Mouse (Mus musculus) kidney, postnatal 0 days (tissue): Measurements from ENCODE around the gene Cdk9. TPM values are rescaled to one million over a fixed set of nuclear protein-coding genes. Genes with fewer than 3 reads are reported as not detected.
A peak's percentile ranks its signal among the peaks of the same experiment; 100 is the strongest.

Experiments used
- ATAC-seq: fragments of 200-750 bp; cut with Nextera tagmentation; replicated peaks from 2 replicates; pipeline ENCODE4 v1.8.0; 2017; ENCODE audit warnings: low read depth, moderate number of reproducible peaks, moderate TSS enrichment, moderate library complexity; ENCODE audit not compliant: low FRiP score
- DNase-seq: peaks from one replicate; pipeline ENCODE4 v3.0.0-alpha.2; 2016; ENCODE audit warnings: low spot score
- H3K27ac ChIP-seq: fragments of 300-500 bp; sonication (generic); 2 replicates; pipeline ENCODE4 v1.5.1; 2014; ENCODE audit warnings: mild to moderate bottlenecking
- H3K27me3 ChIP-seq: fragments of 300-500 bp; sonication (generic); 2 replicates; pipeline ENCODE4 v1.6.1; 2014; ENCODE audit warnings: low read length, mixed read lengths; ENCODE audit not compliant: insufficient read depth
- H3K36me3 ChIP-seq: fragments of 300-500 bp; sonication (generic); 2 replicates; pipeline ENCODE4 v1.6.1; 2014; ENCODE audit warnings: low read length, mixed read lengths; ENCODE audit not compliant: insufficient read depth
- H3K4me1 ChIP-seq: fragments of 300-500 bp; sonication (generic); replicated peaks from 2 replicates; pipeline ENCODE4 v1.6.1; 2014; ENCODE audit warnings: antibody characterized with exemption, low read length, mixed read lengths; ENCODE audit not compliant: insufficient read depth
- H3K4me2 ChIP-seq: fragments of 300-500 bp; sonication (generic); 2 replicates; pipeline ENCODE4 v1.6.1; 2014; ENCODE audit warnings: mild to moderate bottlenecking, low read length, moderate library complexity, mixed read lengths
- H3K4me3 ChIP-seq: fragments of 300-500 bp; sonication (generic); replicated peaks from 2 replicates; pipeline ENCODE4 v1.5.1; 2014; ENCODE audit warnings: low read depth, low read length
- H3K9ac ChIP-seq: fragments of 300-500 bp; sonication (generic); 2 replicates; pipeline ENCODE4 v1.6.1; 2014; ENCODE audit warnings: low read depth, low read length
- H3K9me3 ChIP-seq: fragments of 300-500 bp; sonication (generic); replicated peaks from 2 replicates; pipeline ENCODE4 v1.6.1; 2016; ENCODE audit warnings: low read length, inconsistent platforms, mixed read lengths
- CTCF ChIP-seq: IDR thresholded peaks from 2 replicates; pipeline ENCODE4 v1.5.1; 2016; ENCODE audit warnings: antibody characterized with exemption, low read depth, mild to moderate bottlenecking, moderate library complexity
- WGBS: fragments of 180-500 bp; shearing (Covaris S2); extraction: QIAGEN DNeasy Blood & Tissue Kit; methylation state at CpG from one replicate; pipeline ENCODE4 v1.1.7; 2014; 5-methylcytosine and 5-hydroxymethylcytosine counted together
- polyA plus RNA-seq: library from polyadenylated mRNA; unstranded; fragments of >200 nt; fragmentation: Nextera tagmentation; extraction: Ambion mirVana; gene quantifications from 2 replicates; pipeline ENCODE4 v1.2.1, GENCODE M21; 2015

The Cdk9 gene
- polyA plus RNA-seq, 1 experiment from 2014 or later, result 90.6 TPM

GRCm38 (mm10) chr2:32693823-32694411 is 19.0 kb downstream of the Cdk9 start:
- Histone ChIP-seq H3K27me3 (no peaks in the 10 kb centered on the region), H3K4me1 (peaks cover 6% of the 10 kb centered on the region; the same call in 1 of the 2 replicates), H3K36me3 (0 out of 2 replicates have a peak, but pooled peaks cover 2% of the 10 kb centered on the region), H3K9me3 (no peaks in the 10 kb centered on the region), H3K4me2 (peak overlapping the region; percentile 86), H3K4me3 (peak overlapping the region; percentile 65), H3K9ac (peak overlapping the region; percentile 81), H3K27ac (peak overlapping the region; percentile 91)
- DNase-seq, result peak; percentile 99
- peak; percentile 97 for ATAC-seq
- WGBS, result under 1% methylated on average over 51 of the region's 51 CpGs
- TF ChIP-seq CTCF, result peak; percentile 87

- DNase-seq (peak; percentile 16), ATAC-seq (no peak)
- H3K4me1 ChIP-seq, result peaks cover 6% of the 10 kb centered on the region; the same call in 1 of the 2 replicates
- peak overlapping the region; percentile 86 for H3K4me2 ChIP-seq
- no peak for TF ChIP-seq CTCF
- WGBS, result 9% methylated on average over 7 of the region's 7 CpGs
- H3K36me3 ChIP-seq, result 0 out of 2 replicates have a peak, but pooled peaks cover 2% of the 10 kb centered on the region
- H3K27ac ChIP-seq, result peak overlapping the region; percentile 91
- peak overlapping the region; percentile 65 for H3K4me3 ChIP-seq
- H3K27me3 ChIP-seq, result no peaks in the 10 kb centered on the region
- H3K9me3 ChIP-seq, result no peaks in the 10 kb centered on the region
- H3K9ac ChIP-seq, result peak overlapping the region; percentile 81
These were observed 19.6 kb downstream of the Cdk9 start for GRCm38 (mm10) chr2:32693282-32693681.

- no peaks in the 10 kb centered on the region for H3K27me3 ChIP-seq
- H3K4me3 ChIP-seq, result no peak overlapping the region
- no peak for ATAC-seq
- H3K4me1 ChIP-seq, result peaks cover 6% of the 10 kb centered on the region; the same call in 1 of the 2 replicates
- no peak for TF ChIP-seq CTCF
- 90% methylated on average over 14 of the region's 14 CpGs for WGBS
- H3K4me2 ChIP-seq, result peak overlapping the region; percentile 86
- no peak overlapping the region for H3K9ac ChIP-seq
- no peaks in the 10 kb centered on the region for H3K9me3 ChIP-seq
- H3K27ac ChIP-seq, result no peak overlapping the region; the same call in 1 of the 2 replicates
- DNase-seq, result no peak
- 0 out of 2 replicates have a peak, but pooled peaks cover 6% of the 10 kb centered on the region for H3K36me3 ChIP-seq
These were observed 20.4 kb downstream of the Cdk9 start for GRCm38 (mm10) chr2:32692496-32692895.

GRCm38 (mm10) chr2:32691041-32691440 is 21.8 kb downstream of the Cdk9 start:
- no peaks in the 10 kb centered on the region for H3K9me3 ChIP-seq
- H3K9ac ChIP-seq, result no peak overlapping the region
- 71% methylated on average over 11 of the region's 11 CpGs for WGBS
- no peaks in the 10 kb centered on the region for H3K27me3 ChIP-seq
- no peak overlapping the region for H3K4me2 ChIP-seq
- no peak for ATAC-seq
- H3K27ac ChIP-seq, result no peak overlapping the region
- no peak overlapping the region for H3K4me3 ChIP-seq
- peaks cover 11% of the 10 kb centered on the region for H3K36me3 ChIP-seq
- no peak for DNase-seq
- no peak for TF ChIP-seq CTCF
- H3K4me1 ChIP-seq, result peaks cover 6% of the 10 kb centered on the region; the same call in 1 of the 2 replicates

GRCm38 (mm10) chr2:32689420-32689819 is 23.5 kb downstream of the Cdk9 start:
- WGBS, result 23% methylated on average over 5 of the region's 5 CpGs
- Histone ChIP-seq H3K4me2 (no peak overlapping the region), H3K27me3 (no peaks in the 10 kb centered on the region), H3K9ac (no peak overlapping the region), H3K4me3 (no peak overlapping the region), H3K36me3 (peaks cover 27% of the 10 kb centered on the region), H3K9me3 (no peaks in the 10 kb centered on the region), H3K4me1 (peaks cover 6% of the 10 kb centered on the region; the same call in 1 of the 2 replicates), H3K27ac (no peak overlapping the region)
- peak; percentile 100 for TF ChIP-seq CTCF
- peak; percentile 94 for DNase-seq
- no peak for ATAC-seq

- no peaks in the 10 kb centered on the region for H3K27me3 ChIP-seq
- no peak for ATAC-seq
- 97% methylated on average over 8 of the region's 8 CpGs for WGBS
- peaks cover 2% of the 10 kb centered on the region; the same call in 1 of the 2 replicates for H3K4me1 ChIP-seq
- H3K4me2 ChIP-seq, result no peak overlapping the region
- H3K27ac ChIP-seq, result no peak overlapping the region
- no peak overlapping the region for H3K9ac ChIP-seq
- DNase-seq, result no peak
- TF ChIP-seq CTCF, result no peak
- peaks cover 45% of the 10 kb centered on the region for H3K36me3 ChIP-seq
- no peak overlapping the region for H3K4me3 ChIP-seq
- no peaks in the 10 kb centered on the region for H3K9me3 ChIP-seq
These were observed 25.3 kb downstream of the Cdk9 start for GRCm38 (mm10) chr2:32687562-32687961.
